Mouse (Mus musculus) megakaryocyte, embryonic 14.5 days (primary cell): ENCODE measurements at regions not wholly inside any gene's neighbourhood (a gene's known extent, or its start where the extent isn't known, plus 50 kb on each side); places are given as distances from the start of the nearest gene placed in this dataset.

ENCODE experiments used
- FLI1 ChIP-seq: IDR thresholded peaks from 2 replicates; pipeline ENCODE4 v1.6.1; 2012; ENCODE audit warnings: low read length, inconsistent platforms, mixed read lengths
- GATA1 ChIP-seq: IDR thresholded peaks from 3 replicates; pipeline ENCODE4 v1.6.1; 2012; ENCODE audit warnings: mixed read lengths, low read length, inconsistent platforms, borderline replicate concordance

DNA sequence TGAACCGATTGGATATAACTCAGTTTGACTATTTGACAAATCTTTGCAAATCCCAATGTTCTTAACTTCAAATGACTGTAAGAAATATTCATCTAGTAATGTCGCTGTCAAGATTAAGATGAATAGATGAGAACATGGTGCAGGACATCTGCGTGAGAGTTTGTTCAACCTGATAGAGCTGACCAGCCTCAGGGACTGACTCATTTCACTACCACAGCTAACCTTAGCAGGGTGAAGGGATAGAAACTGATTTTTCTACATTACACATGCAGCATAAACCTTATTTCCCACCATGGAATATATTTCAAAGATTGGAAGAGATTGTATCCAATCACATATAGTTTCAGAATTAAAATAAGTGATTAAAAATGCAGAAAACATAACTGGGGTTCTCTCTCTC is 507.8 kb upstream of the Gulo start:
- TF ChIP-seq FLI1 (no peak), GATA1 (no peak)
